Mouse (Mus musculus): ENCODE results near the gene Aamp.
A peak's percentile ranks its signal among the peaks of the same experiment; 100 is the strongest.

Gene Aamp

GRCm38 (mm10) chr1:74302229-74302628 lies 17.7 kb upstream of the Aamp start:
- DNase-seq (ENCODE audit: low read depth, low spot score) = no peak

GRCm38 (mm10) chr1:74300347-74301110 lies 16.0 kb upstream of the Aamp start:
- DNase-seq (ENCODE audit: low read depth, low spot score) = no peak

GRCm38 (mm10) chr1:74298996-74299395 lies 14.5 kb upstream of the Aamp start:
- no peak for DNase-seq (ENCODE audit: low read depth, low spot score)

GRCm38 (mm10) chr1:74298157-74298750 lies 13.7 kb upstream of the Aamp start:
- no peak for DNase-seq (ENCODE audit: low read depth, low spot score)

GRCm38 (mm10) chr1:74297269-74297668 lies 12.7 kb upstream of the Aamp start:
- DNase-seq (ENCODE audit: low read depth, low spot score) = no peak

- no peak for DNase-seq (ENCODE audit: low read depth, low spot score)
Observed at GRCm38 (mm10) chr1:74296477-74296876, 11.9 kb upstream of the Aamp start.

- peak; percentile 72 for DNase-seq (ENCODE audit: low read depth, low spot score)
Observed at GRCm38 (mm10) chr1:74295456-74296171, 11.1 kb upstream of the Aamp start.

- no peak for DNase-seq (ENCODE audit: low read depth, low spot score)
Observed at GRCm38 (mm10) chr1:74294733-74295455, 10.4 kb upstream of the Aamp start.

GRCm38 (mm10) chr1:74294090-74294643 lies 9.6 kb upstream of the Aamp start:
- DNase-seq (ENCODE audit: low read depth, low spot score) = no peak

GRCm38 (mm10) chr1:74293306-74293960 lies 8.9 kb upstream of the Aamp start:
- no peak for DNase-seq (ENCODE audit: low read depth, low spot score)

GRCm38 (mm10) chr1:74292331-74293020 lies 7.9 kb upstream of the Aamp start:
- no peak for DNase-seq (ENCODE audit: low read depth, low spot score)

- DNase-seq (ENCODE audit: low read depth, low spot score) = no peak
Observed at GRCm38 (mm10) chr1:74290141-74290540, 5.6 kb upstream of the Aamp start.

- DNase-seq (ENCODE audit: low read depth, low spot score) = no peak
Observed at GRCm38 (mm10) chr1:74289740-74290139, 5.2 kb upstream of the Aamp start.

GRCm38 (mm10) chr1:74289248-74289647 lies 4.7 kb upstream of the Aamp start:
- no peak for DNase-seq (ENCODE audit: low read depth, low spot score)

GRCm38 (mm10) chr1:74288327-74288726 lies 3.8 kb upstream of the Aamp start:
- no peak for DNase-seq (ENCODE audit: low read depth, low spot score)

- DNase-seq (ENCODE audit: low read depth, low spot score) = peak; percentile 23
Observed at GRCm38 (mm10) chr1:74286869-74287607, 2.5 kb upstream of the Aamp start.

GRCm38 (mm10) chr1:74285212-74286010 lies 873 bp upstream of the Aamp start:
- no peak for DNase-seq (ENCODE audit: low read depth, low spot score)

- peak; percentile 76 for DNase-seq (ENCODE audit: low read depth, low spot score)
Observed at GRCm38 (mm10) chr1:74283686-74284463, 663 bp downstream of the Aamp start.
